Mouse (Mus musculus) lung, adult 2 months (tissue): ENCODE measurements around the gene Furin.

Experiments
- CTCF ChIP-seq: fragments of 200-500 bp; IDR thresholded peaks from 2 replicates; pipeline ENCODE4 v1.5.1; 2011; ENCODE audit warnings: mild to moderate bottlenecking, low read length, control low read depth; ENCODE audit not compliant: insufficient read depth
- POLR2A ChIP-seq: fragments of 200-500 bp; IDR thresholded peaks from 2 replicates; pipeline ENCODE4 v1.6.1; 2011; ENCODE audit warnings: low read depth, mild to moderate bottlenecking, control low read depth, low read length, borderline replicate concordance; ENCODE audit errors: extremely low read depth

GRCm38 (mm10) chr7:80373352-80373751 lies 31.9 kb downstream of the Furin start:
- no peak for TF ChIP-seq POLR2A
- no peak for TF ChIP-seq CTCF
